Mouse (Mus musculus): ENCODE results near the gene Ddx5. TPM values are rescaled to one million over a fixed set of nuclear protein-coding genes. Genes with fewer than 3 reads are reported as not detected.

Ddx5 gene
- total RNA-seq, 2 experiments from 2014 or later, result 752 to 850 TPM

Small RNA genes within 50 kb of the gene (microRNA-seq; reads per million reads assigned to microRNA genes)
- gene Gm25994, result not detected
- 10.7 reads per million, percentile 25 among the genes with 10 or more reads in this experiment for gene Mir3064

Other genes with a start within 250 kb of the Ddx5 start
- gene Tex2, start 175.8 kb downstream of the Ddx5 start, total RNA-seq (2021), result 10 to 100 TPM; 52.3 to 54.4 TPM
- 10 to 100 TPM; 71.1 to 90.8 TPM for gene Pecam1, start 38.6 kb downstream of the Ddx5 start, total RNA-seq (2021)
- 1 to 10 TPM; 1.7 to 2.1 TPM for gene Milr1, start 38.0 kb downstream of the Ddx5 start, total RNA-seq (2021)
- gene Polg2, start 9.6 kb downstream of the Ddx5 start, total RNA-seq (2021), result 1 to 10 TPM; 3.9 to 7.5 TPM
- gene Cep95, start 67 bp upstream of the Ddx5 start, total RNA-seq (2021), result 10 to 100 TPM in 1 of 2 experiments, 1 to 10 TPM in 1; 6.5 to 10.9 TPM
- gene Smurf2, start 131.5 kb upstream of the Ddx5 start, total RNA-seq (2021), result 10 to 100 TPM; 36.6 to 42.7 TPM
- 10 to 100 TPM; 40.8 to 43.6 TPM for gene Kpna2, start 210.4 kb upstream of the Ddx5 start, total RNA-seq (2021)
- gene 1810010H24Rik, start 236.5 kb upstream of the Ddx5 start, total RNA-seq (2021), result 1 to 10 TPM; 2.3 to 4.7 TPM